Mouse (Mus musculus) forebrain, postnatal 0 days (tissue): ENCODE results near the gene Tbc1d30. TPM values are rescaled to one million over a fixed set of nuclear protein-coding genes. Genes with fewer than 3 reads are reported as not detected.

ENCODE experiments used
- ATAC-seq: fragments of 200-750 bp; cut with Nextera tagmentation; 2 replicates; pipeline ENCODE4 v1.8.0; 2017; ENCODE audit warnings: mild to moderate bottlenecking, moderate library complexity
- DNase-seq: peaks from one replicate; pipeline ENCODE4 v3.0.0-alpha.2; 2015
- H3K27ac ChIP-seq: fragments of 300-500 bp; sonication (generic); 2 replicates; pipeline ENCODE4 v1.5.1; 2014; ENCODE audit warnings: low read depth, mild to moderate bottlenecking, antibody characterized with exemption, low read length, moderate library complexity, mixed read lengths
- H3K27me3 ChIP-seq: fragments of 300-500 bp; sonication (generic); 2 replicates; pipeline ENCODE4 v1.6.1; 2014; ENCODE audit warnings: mild to moderate bottlenecking, low read length, mixed read lengths; ENCODE audit not compliant: insufficient read depth
- H3K36me3 ChIP-seq: fragments of 300-500 bp; sonication (generic); 2 replicates; pipeline ENCODE4 v1.6.1; 2014; ENCODE audit warnings: mild to moderate bottlenecking, moderate library complexity; ENCODE audit not compliant: insufficient read depth
- H3K4me1 ChIP-seq: fragments of 300-500 bp; sonication (generic); 2 replicates; pipeline ENCODE4 v1.6.1; 2014; ENCODE audit warnings: antibody characterized with exemption; ENCODE audit not compliant: insufficient read depth
- H3K4me2 ChIP-seq: fragments of 300-500 bp; sonication (generic); 2 replicates; pipeline ENCODE4 v1.6.1; 2014; ENCODE audit warnings: low read depth, mild to moderate bottlenecking, moderate library complexity
- H3K4me3 ChIP-seq: fragments of 300-500 bp; sonication (generic); 2 replicates; pipeline ENCODE4 v1.5.1; 2014; ENCODE audit warnings: low read depth, low read length, mixed read lengths
- H3K9ac ChIP-seq: fragments of 300-500 bp; sonication (generic); 2 replicates; pipeline ENCODE4 v1.6.1; 2014; ENCODE audit warnings: mild to moderate bottlenecking
- H3K9me3 ChIP-seq: fragments of 300-500 bp; sonication (generic); 2 replicates; pipeline ENCODE4 v1.6.1; 2016; ENCODE audit warnings: low read length
- CTCF ChIP-seq: sonication (generic); IDR thresholded peaks from 2 replicates; pipeline ENCODE4 v1.5.1; 2016; ENCODE audit warnings: antibody characterized with exemption, control low read depth, low read depth
- WGBS: fragments of 180-500 bp; shearing (Covaris S2); extraction: QIAGEN DNeasy Blood & Tissue Kit; methylation state at CpG from one replicate; pipeline ENCODE4 v1.1.7; 2014; 5-methylcytosine and 5-hydroxymethylcytosine counted together
- polyA plus RNA-seq: library from polyadenylated mRNA; unstranded; fragments of >200 nt; fragmentation: Nextera tagmentation; extraction: Ambion mirVana; gene quantifications from 2 replicates; pipeline ENCODE4 v1.2.1, GENCODE M21; 2015
- total RNA-seq: library from RNA; depleted of rRNA; stranded (reverse); fragments of >200 nt; gene quantifications from 2 replicates; pipeline ENCODE4 v1.2.3, GENCODE M21; 2014

The Tbc1d30 gene
- total and polyA plus RNA-seq, 2 experiments from 2014 or later: 7.5 to 36.0 TPM

GRCm38 (mm10) chr10:121268771-121269170, 82.3 kb downstream of the Tbc1d30 start:
- ATAC-seq: no peak
- H3K9ac ChIP-seq: no peak overlapping the region
- no peaks in the 10 kb centered on the region for H3K9me3 ChIP-seq
- no peak for TF ChIP-seq CTCF
- DNase-seq: no peak
- WGBS: 93% methylated on average over 8 of the region's 8 CpGs
- H3K4me1 ChIP-seq: no peaks in the 10 kb centered on the region
- no peak overlapping the region for H3K27ac ChIP-seq
- H3K4me2 ChIP-seq: no peak overlapping the region
- no peaks in the 10 kb centered on the region for H3K27me3 ChIP-seq
- H3K4me3 ChIP-seq: no peak overlapping the region
- H3K36me3 ChIP-seq: peaks cover 51% of the 10 kb centered on the region

GRCm38 (mm10) chr10:121264204-121264575, 86.9 kb downstream of the Tbc1d30 start:
- Histone ChIP-seq H3K27ac (no peak overlapping the region), H3K4me1 (no peaks in the 10 kb centered on the region), H3K36me3 (peaks cover 26% of the 10 kb centered on the region), H3K27me3 (no peaks in the 10 kb centered on the region), H3K4me2 (no peak overlapping the region), H3K4me3 (no peak overlapping the region), H3K9ac (no peak overlapping the region), H3K9me3 (no peaks in the 10 kb centered on the region)
- DNase-seq: no peak
- no peak for TF ChIP-seq CTCF
- WGBS: 75% methylated on average over 7 of the region's 7 CpGs
- ATAC-seq: no peak

DNA sequence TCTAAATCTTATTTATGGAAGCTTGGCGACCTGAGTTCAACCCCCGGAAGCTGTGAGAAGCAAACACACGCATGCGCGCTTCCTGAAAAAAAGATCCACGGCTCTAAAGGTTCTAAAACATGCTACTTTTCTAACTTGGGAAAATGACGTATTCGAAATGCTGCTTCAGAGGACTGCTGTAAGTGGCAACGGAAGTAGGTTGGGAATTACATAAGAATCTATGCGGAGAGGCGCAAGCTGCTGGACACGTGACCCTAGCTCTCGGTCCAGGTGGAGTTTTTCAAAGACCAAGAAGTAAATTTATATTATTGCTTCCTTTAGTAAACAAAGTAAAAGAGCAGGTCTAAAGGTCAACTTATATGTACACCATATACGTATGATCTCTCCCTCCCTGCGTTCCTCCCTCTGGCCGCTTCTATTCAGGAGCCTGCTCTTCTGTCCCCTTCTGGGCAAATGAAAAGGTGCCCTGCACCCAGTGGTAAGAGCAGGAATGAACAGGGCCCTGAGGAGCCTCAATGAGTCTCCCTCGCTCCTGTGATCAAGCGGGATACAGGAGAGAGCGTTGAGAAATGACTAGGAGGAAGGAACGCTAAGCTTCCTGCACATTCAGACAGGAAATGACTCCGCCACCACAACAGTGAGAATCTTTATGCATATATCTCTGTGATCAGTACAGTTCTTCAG, 87.4 kb downstream of the Tbc1d30 start:
- ATAC-seq (no peak), DNase-seq (no peak)
- H3K4me3 ChIP-seq: no peak overlapping the region
- H3K36me3 ChIP-seq: peaks cover 26% of the 10 kb centered on the region
- H3K27ac ChIP-seq: no peak overlapping the region
- no peaks in the 10 kb centered on the region for H3K27me3 ChIP-seq
- no peak for TF ChIP-seq CTCF
- H3K9me3 ChIP-seq: no peaks in the 10 kb centered on the region
- H3K4me1 ChIP-seq: no peaks in the 10 kb centered on the region
- WGBS: 89% methylated on average over 21 of the region's 21 CpGs
- no peak overlapping the region for H3K9ac ChIP-seq
- H3K4me2 ChIP-seq: no peak overlapping the region

DNA sequence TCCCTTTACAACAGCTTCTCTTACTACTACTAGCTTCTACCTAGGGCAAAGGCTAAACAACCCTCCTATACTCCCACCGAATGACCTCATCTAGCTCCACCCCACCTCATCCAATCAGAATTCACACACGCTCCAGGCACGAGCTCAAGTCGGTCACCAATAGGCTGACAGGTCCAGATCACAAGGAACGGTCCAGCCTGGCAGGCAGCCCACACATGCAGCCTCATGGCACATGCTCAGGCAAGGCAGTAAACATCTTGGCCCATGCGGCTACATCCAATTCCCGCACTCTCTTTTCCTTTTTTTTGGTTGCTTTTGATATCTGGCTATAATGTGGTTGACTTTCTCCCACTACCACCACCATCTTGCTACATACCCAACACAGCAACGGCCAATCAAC, 88.9 kb downstream of the Tbc1d30 start:
- no peak overlapping the region for H3K4me3 ChIP-seq
- TF ChIP-seq CTCF: no peak
- DNase-seq (no peak), ATAC-seq (no peak)
- WGBS: 86% methylated on average over 8 of the region's 8 CpGs
- H3K4me2 ChIP-seq: no peak overlapping the region
- H3K9ac ChIP-seq: no peak overlapping the region
- H3K36me3 ChIP-seq: peaks cover 21% of the 10 kb centered on the region
- H3K9me3 ChIP-seq: no peaks in the 10 kb centered on the region
- no peak overlapping the region for H3K27ac ChIP-seq
- no peaks in the 10 kb centered on the region for H3K4me1 ChIP-seq
- H3K27me3 ChIP-seq: no peaks in the 10 kb centered on the region; the same call in 1 of the 2 replicates

- ATAC-seq (no peak), DNase-seq (no peak)
- Histone ChIP-seq H3K27ac (no peak overlapping the region), H3K9ac (no peak overlapping the region), H3K27me3 (no peaks in the 10 kb centered on the region; the same call in 1 of the 2 replicates), H3K9me3 (no peaks in the 10 kb centered on the region), H3K4me2 (no peak overlapping the region), H3K36me3 (peaks cover 10% of the 10 kb centered on the region), H3K4me3 (no peak overlapping the region), H3K4me1 (no peaks in the 10 kb centered on the region)
- no peak for TF ChIP-seq CTCF
- WGBS: 87% methylated on average over 6 of the region's 6 CpGs
These were observed 90.0 kb downstream of the Tbc1d30 start for GRCm38 (mm10) chr10:121261036-121261592.

GRCm38 (mm10) chr10:121256115-121256825, 94.8 kb downstream of the Tbc1d30 start:
- peak; percentile 90 for DNase-seq
- TF ChIP-seq CTCF: peak; percentile 99
- Histone ChIP-seq H3K27me3 (no peaks in the 10 kb centered on the region; the same call in 1 of the 2 replicates), H3K4me3 (no peak overlapping the region), H3K27ac (no peak overlapping the region), H3K9ac (no peak overlapping the region), H3K4me2 (no peak overlapping the region), H3K36me3 (no peaks in the 10 kb centered on the region), H3K4me1 (no peaks in the 10 kb centered on the region), H3K9me3 (no peaks in the 10 kb centered on the region)
- 25% methylated on average over 17 of the region's 17 CpGs for WGBS
- ATAC-seq: no peak

- DNase-seq (no peak), ATAC-seq (no peak)
- Histone ChIP-seq H3K9ac (no peak overlapping the region), H3K4me2 (no peak overlapping the region), H3K27ac (no peak overlapping the region), H3K4me1 (no peaks in the 10 kb centered on the region), H3K27me3 (no peaks in the 10 kb centered on the region; the same call in 1 of the 2 replicates), H3K36me3 (no peaks in the 10 kb centered on the region), H3K9me3 (no peaks in the 10 kb centered on the region), H3K4me3 (no peak overlapping the region)
- WGBS: 92% methylated on average over 5 of the region's 5 CpGs
- no peak for TF ChIP-seq CTCF
These were observed 95.6 kb downstream of the Tbc1d30 start for GRCm38 (mm10) chr10:121255465-121255864.
